Mouse (Mus musculus): Measurements from ENCODE around the gene Amdhd1. TPM values are rescaled to one million over a fixed set of nuclear protein-coding genes. Genes with fewer than 3 reads are reported as not detected.

Gene Amdhd1
- not detected in 2 replicates for polyA plus RNA-seq (2012; ENCODE audit: insufficient read depth, insufficient read length, missing spikeins)

GRCm38 (mm10) chr10:93539775-93540430 is at the start of gene Amdhd1:
TSS of gene Amdhd1 (minus strand) at chr10:93540033.
- H3K4me3 ChIP-seq (ENCODE audit: insufficient read depth, low read length): peak within 1 kb of the TSS; percentile 52
- H3K27ac ChIP-seq (ENCODE audit: insufficient read depth, low read depth, low read length): no peak within 1 kb of the TSS
- peaks cover 12% of the 10 kb centered on the region for H3K4me1 ChIP-seq (ENCODE audit: control insufficient read depth, insufficient read depth, low read length)
- TF ChIP-seq POLR2A (IDR thresholded peaks at IDR 0.05; ENCODE audit: borderline replicate concordance, low read depth, low read length) (no peak), CTCF (IDR thresholded peaks at IDR 0.05; ENCODE audit: low read depth, low read length) (peak; percentile 44; the same call in 1 of the 2 replicates)

- no peak for TF ChIP-seq CTCF (IDR thresholded peaks at IDR 0.05; ENCODE audit: low read depth, low read length)
- TF ChIP-seq POLR2A (IDR thresholded peaks at IDR 0.05; ENCODE audit: borderline replicate concordance, low read depth, low read length): no peak
- peak within 1 kb of the TSS; percentile 31; the same call in 1 of the 2 replicates for H3K27ac ChIP-seq (ENCODE audit: insufficient read depth, low read depth, low read length)
- peak within 1 kb of the TSS; percentile 82 for H3K4me3 ChIP-seq (ENCODE audit: insufficient read depth, low read length)
- peaks cover 14% of the 10 kb centered on the region for H3K4me1 ChIP-seq (ENCODE audit: control insufficient read depth, insufficient read depth, low read length)
These were observed 49.5 kb upstream of the Amdhd1 start, which contains the start of gene Snrpf for GRCm38 (mm10) chr10:93589281-93589848. TSS of gene Snrpf (minus strand) at chr10:93589706.

- Histone ChIP-seq H3K4me1 (ENCODE audit: control insufficient read depth, insufficient read depth, low read length) (peaks cover 12% of the 10 kb centered on the region), H3K27ac (ENCODE audit: insufficient read depth, low read depth, low read length) (peak overlapping the region; percentile 31; the same call in 1 of the 2 replicates), H3K4me3 (ENCODE audit: insufficient read depth, low read length) (peak overlapping the region; percentile 82)
- TF ChIP-seq POLR2A (IDR thresholded peaks at IDR 0.05; ENCODE audit: borderline replicate concordance, low read depth, low read length) (no peak), CTCF (IDR thresholded peaks at IDR 0.05; ENCODE audit: low read depth, low read length) (no peak)
These were observed 49.0 kb upstream of the Amdhd1 start for GRCm38 (mm10) chr10:93588796-93589195.

- Histone ChIP-seq H3K4me1 (ENCODE audit: control insufficient read depth, insufficient read depth, low read length) (peaks cover 14% of the 10 kb centered on the region), H3K27ac (ENCODE audit: insufficient read depth, low read depth, low read length) (no peak overlapping the region), H3K4me3 (ENCODE audit: insufficient read depth, low read length) (no peak overlapping the region)
- no peak for TF ChIP-seq POLR2A (IDR thresholded peaks at IDR 0.05; ENCODE audit: borderline replicate concordance, low read depth, low read length)
- peak; percentile 60 for TF ChIP-seq CTCF (IDR thresholded peaks at IDR 0.05; ENCODE audit: low read depth, low read length)
These were observed 37.5 kb upstream of the Amdhd1 start for GRCm38 (mm10) chr10:93577271-93577886.

- H3K4me1 ChIP-seq (ENCODE audit: control insufficient read depth, insufficient read depth, low read length): peaks cover 14% of the 10 kb centered on the region
- H3K27ac ChIP-seq (ENCODE audit: insufficient read depth, low read depth, low read length): peak overlapping the region; percentile 67
- TF ChIP-seq POLR2A (IDR thresholded peaks at IDR 0.05; ENCODE audit: borderline replicate concordance, low read depth, low read length) (no peak), CTCF (IDR thresholded peaks at IDR 0.05; ENCODE audit: low read depth, low read length) (no peak)
- no peak overlapping the region for H3K4me3 ChIP-seq (ENCODE audit: insufficient read depth, low read length)
These were observed 36.1 kb upstream of the Amdhd1 start for GRCm38 (mm10) chr10:93575960-93576359.

GRCm38 (mm10) chr10:93574966-93575365 is 35.1 kb upstream of the Amdhd1 start:
- Histone ChIP-seq H3K4me1 (ENCODE audit: control insufficient read depth, insufficient read depth, low read length) (peaks cover 14% of the 10 kb centered on the region), H3K4me3 (ENCODE audit: insufficient read depth, low read length) (no peak overlapping the region), H3K27ac (ENCODE audit: insufficient read depth, low read depth, low read length) (no peak overlapping the region)
- TF ChIP-seq CTCF (IDR thresholded peaks at IDR 0.05; ENCODE audit: low read depth, low read length) (no peak), POLR2A (IDR thresholded peaks at IDR 0.05; ENCODE audit: borderline replicate concordance, low read depth, low read length) (no peak)

- H3K27ac ChIP-seq (ENCODE audit: insufficient read depth, low read depth, low read length): no peak overlapping the region
- no peak for TF ChIP-seq POLR2A (IDR thresholded peaks at IDR 0.05; ENCODE audit: borderline replicate concordance, low read depth, low read length)
- TF ChIP-seq CTCF (IDR thresholded peaks at IDR 0.05; ENCODE audit: low read depth, low read length): no peak
- H3K4me3 ChIP-seq (ENCODE audit: insufficient read depth, low read length): no peak overlapping the region
- H3K4me1 ChIP-seq (ENCODE audit: control insufficient read depth, insufficient read depth, low read length): peaks cover 15% of the 10 kb centered on the region
These were observed 32.4 kb upstream of the Amdhd1 start for GRCm38 (mm10) chr10:93572209-93572608.

- H3K4me1 ChIP-seq (ENCODE audit: control insufficient read depth, insufficient read depth, low read length): peaks cover 15% of the 10 kb centered on the region
- H3K4me3 ChIP-seq (ENCODE audit: insufficient read depth, low read length): no peak overlapping the region
- H3K27ac ChIP-seq (ENCODE audit: insufficient read depth, low read depth, low read length): no peak overlapping the region
- no peak for TF ChIP-seq POLR2A (IDR thresholded peaks at IDR 0.05; ENCODE audit: borderline replicate concordance, low read depth, low read length)
- no peak for TF ChIP-seq CTCF (IDR thresholded peaks at IDR 0.05; ENCODE audit: low read depth, low read length)
These were observed 28.8 kb upstream of the Amdhd1 start for GRCm38 (mm10) chr10:93568671-93569070.

- no peak overlapping the region for H3K4me3 ChIP-seq (ENCODE audit: insufficient read depth, low read length)
- no peak overlapping the region for H3K27ac ChIP-seq (ENCODE audit: insufficient read depth, low read depth, low read length)
- TF ChIP-seq POLR2A (IDR thresholded peaks at IDR 0.05; ENCODE audit: borderline replicate concordance, low read depth, low read length) (no peak), CTCF (IDR thresholded peaks at IDR 0.05; ENCODE audit: low read depth, low read length) (no peak)
- peaks cover 15% of the 10 kb centered on the region for H3K4me1 ChIP-seq (ENCODE audit: control insufficient read depth, insufficient read depth, low read length)
These were observed 28.2 kb upstream of the Amdhd1 start for GRCm38 (mm10) chr10:93567841-93568566.

Measured in bone marrow macrophage, adult 2 months (primary cell).